In genomic region chrX:142682990-142683389, GRCm38 (mm10) we compare ENCODE assay signal across 8 mouse cellular contexts. TPM values are rescaled to one million over a fixed set of nuclear protein-coding genes. Genes with fewer than 3 reads are reported as not detected.
A peak's percentile ranks its signal among the peaks of the same experiment; 100 is the strongest.
DNase-seq lines count a peak whose midpoint lies in the region; ATAC-seq and TF ChIP-seq lines count a peak whose summit lies in the region.

No protein-coding gene starts in this region.

- peaks cover 56% of the 10 kb centered on the region for H3K4me1 ChIP-seq in erythroblast, embryonic 14.5 days (ENCODE audit: control insufficient read depth)
- H3K4me1 ChIP-seq in forebrain, embryonic 12.5 days: peaks cover 24% of the 10 kb centered on the region
- 0 out of 2 replicates have a peak, but pooled peaks cover 2% of the 10 kb centered on the region for H3K4me1 ChIP-seq in hindbrain, postnatal 0 days (ENCODE audit: insufficient read depth, low read length)
- peaks cover 56% of the 10 kb centered on the region for H3K4me1 ChIP-seq in liver, embryonic 13.5 days (replicated peaks)

- H3K27ac ChIP-seq in forebrain, embryonic 12.5 days: no peak overlapping the region
- H3K27ac ChIP-seq in hindbrain, postnatal 0 days: no peak overlapping the region
- H3K27ac ChIP-seq in liver, embryonic 13.5 days: peak overlapping the region; percentile 89

- peak overlapping the region; percentile 65 for H3K4me2 ChIP-seq in forebrain, embryonic 12.5 days
- peak overlapping the region; percentile 64 for H3K4me2 ChIP-seq in hindbrain, postnatal 0 days (ENCODE audit: low read depth, low read length)
- H3K4me2 ChIP-seq in liver, embryonic 13.5 days: peak overlapping the region; percentile 87

- H3K4me3 ChIP-seq in erythroblast, embryonic 14.5 days (replicated peaks): peak overlapping the region; percentile 84
- H3K4me3 ChIP-seq in forebrain, embryonic 12.5 days (replicated peaks): peak overlapping the region; percentile 62
- peak overlapping the region; percentile 57; the same call in 1 of the 2 replicates for H3K4me3 ChIP-seq in hindbrain, postnatal 0 days (ENCODE audit: low read length)
- peak overlapping the region; percentile 72 for H3K4me3 ChIP-seq in liver, embryonic 13.5 days (replicated peaks)

- no peaks in the 10 kb centered on the region; the same call in 1 of the 2 replicates for H3K27me3 ChIP-seq in erythroblast, embryonic 14.5 days (ENCODE audit: control insufficient read depth)
- peaks cover 46% of the 10 kb centered on the region for H3K27me3 ChIP-seq in forebrain, embryonic 12.5 days
- H3K27me3 ChIP-seq in hindbrain, postnatal 0 days (ENCODE audit: insufficient read depth, low read length): no peaks in the 10 kb centered on the region
- H3K27me3 ChIP-seq in liver, embryonic 13.5 days: no peaks in the 10 kb centered on the region; the same call in 1 of the 2 replicates

- no peak for DNase-seq in hindbrain, postnatal 0 days (ENCODE audit: low spot score)
- DNase-seq in liver, embryonic 13.5 days: peak; percentile 28
- no peak for DNase-seq in c-Kit-positive CD71-positive TER-119-positive erythroid progenitor cells, embryonic 14.5 days (ENCODE audit: low spot score)
- no peak for DNase-seq in thymus, postnatal 10 days (ENCODE audit: low spot score in 2 of 2)

- no peak for TF ChIP-seq CTCF in hindbrain, postnatal 0 days (IDR thresholded peaks at IDR 0.05; ENCODE audit: low read depth)

- peaks cover 46% of the 10 kb centered on the region for H3K36me3 ChIP-seq in erythroblast, embryonic 14.5 days (ENCODE audit: control insufficient read depth)
- H3K36me3 ChIP-seq in forebrain, embryonic 12.5 days (replicated peaks): no peaks in the 10 kb centered on the region
- H3K36me3 ChIP-seq in hindbrain, postnatal 0 days (ENCODE audit: insufficient read depth, low read length): no peaks in the 10 kb centered on the region
- 0 out of 2 replicates have a peak, but pooled peaks cover 3% of the 10 kb centered on the region for H3K36me3 ChIP-seq in liver, embryonic 13.5 days

- H3K9me3 ChIP-seq in erythroblast, embryonic 14.5 days (ENCODE audit: control insufficient read depth, low read length): peaks cover 8% of the 10 kb centered on the region
- no peaks in the 10 kb centered on the region for H3K9me3 ChIP-seq in forebrain, embryonic 12.5 days
- H3K9me3 ChIP-seq in hindbrain, postnatal 0 days (ENCODE audit: low read length): no peaks in the 10 kb centered on the region
- no peaks in the 10 kb centered on the region for H3K9me3 ChIP-seq in liver, embryonic 13.5 days (replicated peaks)

- no peak for ATAC-seq in erythroblast, adult 5-6 weeks (replicated peaks; ENCODE audit: low FRiP score, poor library complexity, severe bottlenecking)
- ATAC-seq in forebrain, embryonic 12.5 days (ENCODE audit: low FRiP score): no peak
- no peak for ATAC-seq in hindbrain, postnatal 0 days
- ATAC-seq in liver, embryonic 13.5 days (ENCODE audit: low read depth): no peak
- peak; percentile 44; the same call in 1 of the 2 replicates for ATAC-seq in monocyte, adult 5-6 weeks (replicated peaks; ENCODE audit: insufficient number of reproducible peaks, low FRiP score, low TSS enrichment, poor library complexity, severe bottlenecking)

- H3K9ac ChIP-seq in forebrain, embryonic 12.5 days: peak overlapping the region; percentile 71; the same call in 1 of the 2 replicates
- H3K9ac ChIP-seq in hindbrain, postnatal 0 days (replicated peaks; ENCODE audit: low read length): no peak overlapping the region
- H3K9ac ChIP-seq in liver, embryonic 13.5 days: peak overlapping the region; percentile 82

- WGBS in forebrain, embryonic 12.5 days: 39% methylated on average over 5 of the region's 5 CpGs
- 52% methylated on average over 5 of the region's 5 CpGs for WGBS in hindbrain, postnatal 0 days
- 25% methylated on average over 5 of the region's 5 CpGs for WGBS in liver, embryonic 13.5 days (ENCODE audit: insufficient replicate concordance)

RNA-seq across cellular contexts. Expression of gene Tmem164, which starts 1.8 kb away (rescaled TPM):
- polyA plus RNA-seq in erythroblast, embryonic 14.5 days (2012): 0.69 and 0.96 TPM in 2 replicates
- total RNA-seq in erythroblast, adult 5-6 weeks (2015; ENCODE audit: low replicate concordance): 12.3 and 18.6 TPM in 2 replicates
- 11.0 and 12.2 TPM in 2 replicates for total RNA-seq in erythroblast, adult 5-6 weeks (2017; ENCODE audit: low replicate concordance)
- polyA plus RNA-seq in forebrain, embryonic 12.5 days (2016; fragmentation: Nextera tagmentation; extraction: Ambion mirVana): 48.3 and 51.0 TPM in 2 replicates
- 42.0 and 47.3 TPM in 2 replicates for total RNA-seq in hindbrain, postnatal 0 days (2014; rRNA removed)
- 17.9 and 18.2 TPM in 2 replicates for polyA plus RNA-seq in hindbrain, postnatal 0 days (2015; fragmentation: Nextera tagmentation; extraction: Ambion mirVana)
- 24.1 and 29.7 TPM in 2 replicates for polyA plus RNA-seq in liver, embryonic 13.5 days (2015; fragmentation: Nextera tagmentation; extraction: Ambion mirVana)
- 95.5 to 97.1 TPM (median 95.8 TPM) in 3 replicates for total RNA-seq in monocyte, adult 5-6 weeks (2017)
